Mouse (Mus musculus) ovary, postnatal 36 days (tissue): ENCODE data around the gene Faap20.

Experiments used
- DNase-seq: peaks from one replicate; pipeline ENCODE4 v3.0.0; 2022; ENCODE audit warnings: low spot score, mixed read lengths

Gene Faap20

GRCm38 (mm10) chr4:155286090-155286489, 36.5 kb downstream of the Faap20 start:
- DNase-seq = no peak

- no peak for DNase-seq
These were observed 38.1 kb downstream of the Faap20 start for GRCm38 (mm10) chr4:155287713-155288112.

GRCm38 (mm10) chr4:155288586-155288985, 39.0 kb downstream of the Faap20 start:
- no peak for DNase-seq

- no peak for DNase-seq
These were observed 40.4 kb downstream of the Faap20 start for GRCm38 (mm10) chr4:155290045-155290444.

GRCm38 (mm10) chr4:155292863-155293262, 43.3 kb downstream of the Faap20 start:
- no peak for DNase-seq

GRCm38 (mm10) chr4:155294381-155294780, 44.8 kb downstream of the Faap20 start:
- DNase-seq = no peak

- no peak for DNase-seq
These were observed 45.5 kb downstream of the Faap20 start for GRCm38 (mm10) chr4:155295026-155295590.

- no peak for DNase-seq
These were observed 46.4 kb downstream of the Faap20 start for GRCm38 (mm10) chr4:155295996-155296395.

- no peak for DNase-seq
These were observed 47.5 kb downstream of the Faap20 start for GRCm38 (mm10) chr4:155297057-155297456.

GRCm38 (mm10) chr4:155298826-155299225, 49.2 kb downstream of the Faap20 start:
- DNase-seq = no peak

GRCm38 (mm10) chr4:155300421-155301097, 51.0 kb downstream of the Faap20 start:
- DNase-seq = no peak

- DNase-seq = no peak
These were observed 51.5 kb downstream of the Faap20 start for GRCm38 (mm10) chr4:155301098-155301447.

GRCm38 (mm10) chr4:155301965-155302364, 52.4 kb downstream of the Faap20 start:
- DNase-seq = no peak

GRCm38 (mm10) chr4:155304508-155305096, 55.0 kb downstream of the Faap20 start:
- DNase-seq = no peak

- DNase-seq = no peak
These were observed 56.0 kb downstream of the Faap20 start for GRCm38 (mm10) chr4:155305531-155306031.
